ENCODE assay signal across 20 mouse cellular contexts in the genomic region with DNA sequence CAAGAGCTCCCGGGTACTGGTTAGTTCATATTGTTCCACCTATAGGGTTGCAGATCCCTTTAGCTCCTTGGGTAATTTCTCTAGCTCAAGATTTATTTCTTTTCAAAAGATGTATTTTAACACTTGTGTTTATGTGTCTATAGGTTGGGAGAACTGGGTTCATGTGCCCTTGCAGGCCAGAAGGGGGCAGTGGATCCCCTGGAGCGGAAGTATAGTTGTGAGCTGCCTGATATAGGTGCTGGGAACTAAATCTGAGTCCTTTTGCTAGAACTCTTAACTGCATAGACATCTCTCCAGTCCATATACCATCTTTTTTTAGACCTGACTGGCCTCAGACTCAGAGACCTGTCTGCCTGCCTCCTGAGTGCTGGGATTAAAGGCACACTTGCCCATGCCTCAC. TPM values are rescaled to one million over a fixed set of nuclear protein-coding genes. Genes with fewer than 3 reads are reported as not detected.
DNase-seq lines count a peak whose midpoint lies in the region; ATAC-seq and TF ChIP-seq lines count a peak whose summit lies in the region.
"Had no signal": no experiment of that assay in that cellular context is flagged by ENCODE, and none has a peak within 500 bp of the region (broad histone marks: within the 10 kb centered on the region; RNA-seq: fewer than 3 reads in every experiment).

No protein-coding gene starts in this region.

- TF ChIP-seq POLR2A in liver, adult 2 months (IDR thresholded peaks at IDR 0.05; ENCODE audit: extremely low read depth, insufficient read depth, low read length) = no peak

- 0 out of 2 replicates have a peak, but pooled peaks have one; percentile 25 for TF ChIP-seq CTCF in liver, adult 2 months (IDR thresholded peaks at IDR 0.05; ENCODE audit: low read depth, low read length)

- no peak overlapping the region for H3K27ac ChIP-seq in liver, adult 2 months (replicated peaks; ENCODE audit: insufficient read depth, low read depth, low read length)
- H3K27ac ChIP-seq in liver, embryonic 11.5 days (ENCODE audit: low read depth, low read length) = no peak overlapping the region
- H3K27ac ChIP-seq: forebrain, embryonic 13.5 days; midbrain, embryonic 10.5 days had no signal

- DNase-seq in CD4-positive, CD25-positive, alpha-beta regulatory T cell, adult 2 months (ENCODE audit: low read depth, low spot score) = peak; percentile 20
- DNase-seq in liver, adult 2 months (ENCODE audit: extremely low read depth, low read depth, low spot score) = no peak
- DNase-seq in liver, embryonic 11.5 days (ENCODE audit: low spot score) = no peak
- peak; percentile 37 for DNase-seq in ES-CJ7 (ENCODE audit: low read depth, low spot score)
- DNase-seq in induced T-regulatory cell, adult 2 months (ENCODE audit: low read depth) = peak; percentile 29
- DNase-seq in retina, embryonic 14.5 days (ENCODE audit: low spot score) = no peak
- DNase-seq in T-cell, adult 2 months (ENCODE audit: low spot score) = no peak
- DNase-seq: cerebellum, adult 8-10 months; gastrocnemius, postnatal 10 days; heart, adult 18-20 months; kidney, adult 8-10 months; kidney, postnatal 36 days; layer of hippocampus, adult 9-11 months; lung, postnatal 36 days; right cerebral cortex, adult 18-20 months; thymus, postnatal 4 days had no signal

- 99% methylated on average over 2 of the region's 2 CpGs for WGBS in liver, adult 2 months
- 92% methylated on average over 2 of the region's 2 CpGs for WGBS in liver, embryonic 11.5 days

- H3K4me2 ChIP-seq in liver, embryonic 11.5 days = no peak overlapping the region
- H3K4me2 ChIP-seq: forebrain, embryonic 13.5 days had no signal

- H3K27me3 ChIP-seq in liver, adult 2 months (ENCODE audit: control insufficient read depth, insufficient read depth, low read length) = no peaks in the 10 kb centered on the region
- no peaks in the 10 kb centered on the region for H3K27me3 ChIP-seq in liver, embryonic 11.5 days (replicated peaks; ENCODE audit: control insufficient read depth, insufficient read depth, low read length)
- H3K27me3 ChIP-seq: forebrain, embryonic 13.5 days had no signal

- H3K79me2 ChIP-seq in liver, adult 2 months (ENCODE audit: control insufficient read depth, insufficient read depth, low read length) = no peaks in the 10 kb centered on the region

- H3K4me1 ChIP-seq in liver, adult 2 months (ENCODE audit: control insufficient read depth, insufficient read depth, low read length) = no peaks in the 10 kb centered on the region
- H3K4me1 ChIP-seq in liver, embryonic 11.5 days (replicated peaks; ENCODE audit: control insufficient read depth, insufficient read depth, low read length) = no peaks in the 10 kb centered on the region
- H3K4me1 ChIP-seq: forebrain, embryonic 13.5 days; midbrain, embryonic 10.5 days had no signal

- H3K36me3 ChIP-seq in liver, adult 2 months (ENCODE audit: control insufficient read depth, insufficient read depth, low read length) = peaks cover 14% of the 10 kb centered on the region
- no peaks in the 10 kb centered on the region; the same call in 1 of the 2 replicates for H3K36me3 ChIP-seq in liver, embryonic 11.5 days (ENCODE audit: control insufficient read depth, insufficient read depth, low read length)

- no peak overlapping the region for H3K4me3 ChIP-seq in liver, adult 2 months (ENCODE audit: insufficient read depth, low read depth, low read length)
- H3K4me3 ChIP-seq in liver, embryonic 11.5 days (ENCODE audit: low read depth, low read length) = no peak overlapping the region
- H3K4me3 ChIP-seq: forebrain, embryonic 13.5 days; midbrain, embryonic 10.5 days had no signal

- no peak for ATAC-seq in CD4-positive, CD25-positive, alpha-beta regulatory T cell, adult 4 months
- ATAC-seq in liver, embryonic 11.5 days (replicated peaks; ENCODE audit: low FRiP score) = no peak
- ATAC-seq: forebrain, embryonic 13.5 days; hindbrain, embryonic 16.5 days had no signal

- H3K9ac ChIP-seq in liver, adult 2 months (ENCODE audit: low read depth, low read length) = no peak overlapping the region
- no peak overlapping the region for H3K9ac ChIP-seq in liver, embryonic 11.5 days (ENCODE audit: low read depth, low read length)
- H3K9ac ChIP-seq: forebrain, embryonic 13.5 days had no signal

- H3K9me3 ChIP-seq in liver, embryonic 11.5 days (ENCODE audit: control insufficient read depth, low read length) = 0 out of 2 replicates have a peak, but pooled peaks cover 3% of the 10 kb centered on the region
- H3K9me3 ChIP-seq: forebrain, embryonic 13.5 days; midbrain, embryonic 10.5 days had no signal

RNA-seq across cellular contexts. Expression of gene Cfl2, which starts 27.7 kb away (rescaled TPM):
- polyA plus RNA-seq in CD4-positive, CD25-positive, alpha-beta regulatory T cell, adult 4 months (2017; shearing (Covaris generic)) = 10 to 100 TPM; 24.0 to 28.2 TPM
- 56.5 and 64.6 TPM in 2 replicates for total RNA-seq in liver, adult 2 months (2014; rRNA removed)
- polyA plus RNA-seq in liver, adult 2 months (2012; rRNA removed) = 10.8 and 14.6 TPM in 2 replicates
- polyA plus RNA-seq in liver, embryonic 11.5 days (2014; fragmentation: Nextera tagmentation; extraction: Ambion mirVana) = 87.3 TPM in 2 replicates

Comparison
In these comparisons a context has a peak if more than half of its experiments do, and no peak if none do; other contexts are left out.
1. DNase-seq: peak in CD4-positive, CD25-positive, alpha-beta regulatory T cell, adult 2 months (single experiment), ES-CJ7 (single experiment) and induced T-regulatory cell, adult 2 months (single experiment); none in liver, adult 2 months (single experiment), liver, embryonic 11.5 days (single experiment), retina, embryonic 14.5 days (single experiment) and T-cell, adult 2 months (single experiment).